Mouse (Mus musculus): ENCODE measurements at regions not wholly inside any gene's neighbourhood (a gene's known extent, or its start where the extent isn't known, plus 50 kb on each side); places are given as distances from the start of the nearest gene placed in this dataset.

DNA sequence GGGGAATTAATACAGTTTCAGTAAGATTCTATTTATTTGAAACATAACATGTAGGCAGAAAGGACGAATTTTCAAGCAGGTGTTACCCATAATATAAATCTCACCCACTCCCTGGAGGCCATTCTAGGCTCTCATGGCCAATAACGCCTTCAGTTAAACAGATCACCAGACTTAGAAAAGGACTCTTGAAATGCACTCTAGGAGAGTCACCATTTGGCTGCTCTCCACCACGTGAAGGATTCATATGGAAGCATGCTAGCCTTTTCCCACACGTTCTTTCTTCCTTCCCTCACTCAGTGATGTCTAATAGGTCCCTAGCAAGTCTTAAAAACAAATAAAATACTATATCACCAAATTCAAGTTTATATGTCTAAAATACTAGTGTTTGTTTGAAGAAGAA lies 367.7 kb downstream of the Tox3 start:
- no peak for TF ChIP-seq CTCF (conservative IDR thresholded peaks at IDR 0.05; ENCODE audit: insufficient read depth, insufficient read length, low read depth, low read length)
- no peak for TF ChIP-seq POLR2A (IDR thresholded peaks at IDR 0.05; ENCODE audit: low read depth, low read length)

All from kidney, adult 2 months (tissue).